Mouse (Mus musculus) G1E-ER4 (cell line): Measurements from ENCODE around the gene Gm21732. TPM values are rescaled to one million over a fixed set of nuclear protein-coding genes. Genes with fewer than 3 reads are reported as not detected.
"Not testable (repeated sequence)": the region's sequence is repeated elsewhere in the genome, so short reads cannot be mapped to it uniquely, and the experiment has no call there.

ENCODE experiments used
- GATA1 ChIP-seq: IDR thresholded peaks from one replicate; pipeline ENCODE4 v1.8.0; 2012; ENCODE audit warnings: low read length, inconsistent platforms
- polyA plus RNA-seq: library from polyadenylated mRNA; stranded (reverse); fragments of >175 nt; gene quantifications from 2 replicates; pipeline ENCODE4 v1.2.3, GENCODE M21; 2012

Gm21732 gene
- polyA plus RNA-seq = not detected in 2 replicates

DNA sequence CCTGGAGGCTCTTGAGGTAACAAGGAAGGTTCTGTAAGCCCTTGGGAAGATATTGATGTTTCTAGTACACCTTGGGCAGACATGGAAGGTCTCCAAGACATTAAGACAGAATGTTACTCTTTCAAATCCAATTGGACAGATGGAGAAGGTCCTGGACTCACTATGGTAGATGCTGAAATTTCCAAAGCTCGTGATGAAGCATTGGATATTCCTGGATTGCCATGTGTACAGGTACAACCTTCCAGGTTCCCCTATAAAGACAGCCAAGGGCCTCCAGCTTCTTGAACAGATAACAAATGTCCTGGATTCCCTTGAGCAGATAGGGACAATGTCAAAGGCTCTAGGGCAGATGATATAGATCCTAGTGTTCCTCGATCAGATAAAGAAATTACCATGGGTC is at the start of gene Gm21732:
Gm21732 (minus strand) TSS at position 101 of the 400 bp plus-strand sequence.
- TF ChIP-seq GATA1 = not testable (repeated sequence)

Other genes with a start within 250 kb of the Gm21732 start
- not detected in 2 replicates for gene Gm20897, start 73.5 kb downstream of the Gm21732 start, polyA plus RNA-seq